Mouse (Mus musculus) ES-E14 (cell line): ENCODE measurements at regions not wholly inside any gene's neighbourhood (a gene's known extent, or its start where the extent isn't known, plus 50 kb on each side); places are given as distances from the start of the nearest gene placed in this dataset.

ENCODE experiments used
- CHD2 ChIP-seq: IDR thresholded peaks from 2 replicates; pipeline ENCODE4 v1.6.1; 2014; ENCODE audit warnings: mild to moderate bottlenecking, low read depth, low read length, inconsistent platforms
- HCFC1 ChIP-seq: IDR thresholded peaks from 2 replicates; pipeline ENCODE4 v1.6.1; 2012; ENCODE audit warnings: low read length, inconsistent platforms, borderline replicate concordance; ENCODE audit not compliant: insufficient read depth
- MAFK ChIP-seq: IDR thresholded peaks from 2 replicates; pipeline ENCODE4 v1.6.1; 2014; ENCODE audit warnings: mild to moderate bottlenecking, low read depth, low read length, inconsistent platforms; ENCODE audit not compliant: insufficient read depth
- ZC3H11A ChIP-seq: IDR thresholded peaks from 2 replicates; pipeline ENCODE4 v1.6.1; 2012; ENCODE audit warnings: low read depth, mild to moderate bottlenecking, inconsistent platforms, low read length, borderline replicate concordance
- ZNF384 ChIP-seq: IDR thresholded peaks from 2 replicates; pipeline ENCODE4 v1.6.1; 2012; ENCODE audit warnings: low read depth, low read length, inconsistent platforms

DNA sequence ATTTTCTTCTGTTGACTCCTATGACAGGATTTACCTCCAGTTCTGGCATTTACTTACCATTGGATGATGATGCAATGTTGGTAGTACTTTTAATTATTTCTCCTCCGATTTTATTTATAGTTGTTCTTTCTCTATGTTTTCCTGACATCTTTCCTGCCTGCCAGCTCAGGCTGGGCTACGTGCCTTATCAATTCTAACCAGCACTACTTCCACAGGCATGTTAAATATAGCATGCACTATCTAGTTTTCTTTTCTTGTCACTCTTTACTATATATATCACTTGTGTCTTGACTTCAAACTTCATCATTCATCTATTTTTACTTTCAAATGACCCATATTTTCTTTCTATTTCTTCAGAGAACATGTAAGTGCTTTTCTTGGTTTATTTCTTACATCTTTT is 567.7 kb upstream of the Cobl start:
- TF ChIP-seq MAFK (no peak), ZC3H11A (no peak), ZNF384 (no peak), HCFC1 (no peak), CHD2 (no peak)
